Mouse (Mus musculus) thymus, adult 2 months (tissue): ENCODE data around the gene Fdxacb1. TPM values are rescaled to one million over a fixed set of nuclear protein-coding genes. Genes with fewer than 3 reads are reported as not detected.

ENCODE experiments used
- DNase-seq: peaks from one replicate; pipeline ENCODE4 v3.0.0; 2021
- H3K27ac ChIP-seq: fragments of 200-500 bp; 2 replicates; pipeline ENCODE4 v1.5.1; 2012; ENCODE audit warnings: low read length, control low read depth; ENCODE audit not compliant: control insufficient read depth, insufficient read depth
- H3K27me3 ChIP-seq: fragments of 200-500 bp; 2 replicates; pipeline ENCODE4 v1.6.1; 2012; ENCODE audit warnings: mild to moderate bottlenecking, low read length, moderate library complexity, mixed read lengths; ENCODE audit not compliant: control insufficient read depth, insufficient read depth
- H3K36me3 ChIP-seq: fragments of 200-500 bp; 2 replicates; pipeline ENCODE4 v1.6.1; 2012; ENCODE audit warnings: mild to moderate bottlenecking, low read length, moderate library complexity; ENCODE audit not compliant: control insufficient read depth, insufficient read depth
- H3K4me1 ChIP-seq: fragments of 200-500 bp; replicated peaks from 2 replicates; pipeline ENCODE4 v1.6.1; 2012; ENCODE audit warnings: low read length; ENCODE audit not compliant: control insufficient read depth, insufficient read depth
- H3K4me3 ChIP-seq: fragments of 200-500 bp; 2 replicates; pipeline ENCODE4 v1.5.1; 2012; ENCODE audit warnings: mild to moderate bottlenecking, low read length, control low read depth, moderate library complexity; ENCODE audit not compliant: control insufficient read depth, insufficient read depth
- CTCF ChIP-seq: fragments of 200-500 bp; IDR thresholded peaks from 2 replicates; pipeline ENCODE4 v1.5.1; 2012; ENCODE audit warnings: mild to moderate bottlenecking, control low read depth, low read length, moderate library complexity, borderline replicate concordance; ENCODE audit not compliant: control insufficient read depth, poor library complexity, insufficient read depth; ENCODE audit errors: extremely low read depth
- POLR2A ChIP-seq: fragments of 200-500 bp; IDR thresholded peaks from 2 replicates; pipeline ENCODE4 v1.6.1; 2012; ENCODE audit warnings: mild to moderate bottlenecking, low read length, control low read depth, moderate library complexity; ENCODE audit not compliant: control insufficient read depth, poor library complexity, insufficient read depth; ENCODE audit errors: extremely low read depth
- WGBS: fragments of 180-500 bp; shearing (Covaris S2); methylation state at CpG from one replicate; pipeline ENCODE4 v1.1.7; 2018; 5-methylcytosine and 5-hydroxymethylcytosine counted together
- polyA plus RNA-seq: library from polyadenylated mRNA; depleted of rRNA; stranded (reverse); fragments of >200 nt; gene quantifications from 2 replicates; pipeline ENCODE4 v1.2.3, GENCODE M21; 2012

The Fdxacb1 gene
- polyA plus RNA-seq, 1 experiment, result 4.5 TPM

DNA sequence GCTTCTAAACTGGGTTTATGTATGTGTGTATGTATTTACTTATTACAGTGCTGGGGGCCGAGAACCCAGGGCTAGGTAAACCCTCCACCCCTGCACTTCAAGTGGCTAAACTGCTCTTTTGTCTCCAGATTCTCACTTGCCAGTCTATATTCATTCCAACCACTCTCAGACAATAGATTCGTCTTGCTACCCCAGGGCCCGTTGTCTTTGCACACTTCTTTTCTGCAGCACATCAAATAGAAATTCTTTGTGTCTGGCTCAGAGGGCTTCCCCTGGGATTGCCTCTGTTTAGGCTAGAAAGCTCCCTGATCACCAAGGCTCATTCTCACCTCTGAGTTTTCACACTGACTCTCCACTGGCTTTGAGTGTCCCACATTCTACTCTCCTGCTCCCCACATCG is 35.5 kb upstream of the Fdxacb1 start:
- Histone ChIP-seq H3K36me3 (no peaks in the 10 kb centered on the region), H3K4me3 (no peak overlapping the region), H3K27me3 (peaks cover 6% of the 10 kb centered on the region; the same call in 1 of the 2 replicates), H3K4me1 (no peaks in the 10 kb centered on the region; the same call in 1 of the 2 replicates), H3K27ac (no peak overlapping the region)
- DNase-seq, result no peak
- WGBS, result 71% methylated on average over 4 of the region's 4 CpGs
- TF ChIP-seq CTCF, result no peak
- TF ChIP-seq POLR2A, result no peak

DNA sequence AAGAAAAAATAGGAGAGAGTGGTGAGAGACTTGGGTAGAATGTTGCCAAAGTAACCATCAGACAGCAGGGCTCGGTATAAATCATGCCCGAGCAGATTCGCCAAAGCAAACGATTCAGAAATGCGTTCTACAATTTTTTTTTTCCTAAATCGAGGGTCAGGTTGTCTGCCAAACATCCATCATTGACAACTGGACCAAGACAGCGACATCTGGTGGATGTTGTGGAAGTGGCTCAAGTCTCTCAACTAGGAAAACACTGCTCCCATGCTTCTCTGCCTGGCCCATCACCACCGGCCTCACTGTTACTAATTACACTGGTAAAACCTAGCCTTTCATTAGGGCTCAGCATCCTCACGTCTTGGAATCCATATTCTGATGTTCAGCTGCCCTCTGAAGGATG is 33.0 kb upstream of the Fdxacb1 start:
- no peak for DNase-seq
- no peak overlapping the region for H3K27ac ChIP-seq
- H3K36me3 ChIP-seq, result no peaks in the 10 kb centered on the region
- 9% methylated on average over 9 of the region's 9 CpGs for WGBS
- no peaks in the 10 kb centered on the region for H3K27me3 ChIP-seq
- TF ChIP-seq CTCF, result no peak
- no peak for TF ChIP-seq POLR2A
- H3K4me1 ChIP-seq, result peaks cover 9% of the 10 kb centered on the region
- H3K4me3 ChIP-seq, result no peak overlapping the region

- Histone ChIP-seq H3K36me3 (no peaks in the 10 kb centered on the region), H3K27me3 (no peaks in the 10 kb centered on the region), H3K4me3 (peak within 1 kb of the TSS; percentile 25), H3K27ac (no peak within 1 kb of the TSS; the same call in 1 of the 2 replicates), H3K4me1 (peaks cover 9% of the 10 kb centered on the region)
- DNase-seq, result peak; percentile 81
- WGBS, result 9% methylated on average over 36 of the region's 36 CpGs
- TF ChIP-seq CTCF, result no peak
- TF ChIP-seq POLR2A, result no peak
These were observed 28.8 kb upstream of the Fdxacb1 start, which contains the start of gene Dixdc1 for GRCm38 (mm10) chr9:50738914-50739870. TSS of gene Dixdc1 (minus strand) at chr9:50739517.

DNA sequence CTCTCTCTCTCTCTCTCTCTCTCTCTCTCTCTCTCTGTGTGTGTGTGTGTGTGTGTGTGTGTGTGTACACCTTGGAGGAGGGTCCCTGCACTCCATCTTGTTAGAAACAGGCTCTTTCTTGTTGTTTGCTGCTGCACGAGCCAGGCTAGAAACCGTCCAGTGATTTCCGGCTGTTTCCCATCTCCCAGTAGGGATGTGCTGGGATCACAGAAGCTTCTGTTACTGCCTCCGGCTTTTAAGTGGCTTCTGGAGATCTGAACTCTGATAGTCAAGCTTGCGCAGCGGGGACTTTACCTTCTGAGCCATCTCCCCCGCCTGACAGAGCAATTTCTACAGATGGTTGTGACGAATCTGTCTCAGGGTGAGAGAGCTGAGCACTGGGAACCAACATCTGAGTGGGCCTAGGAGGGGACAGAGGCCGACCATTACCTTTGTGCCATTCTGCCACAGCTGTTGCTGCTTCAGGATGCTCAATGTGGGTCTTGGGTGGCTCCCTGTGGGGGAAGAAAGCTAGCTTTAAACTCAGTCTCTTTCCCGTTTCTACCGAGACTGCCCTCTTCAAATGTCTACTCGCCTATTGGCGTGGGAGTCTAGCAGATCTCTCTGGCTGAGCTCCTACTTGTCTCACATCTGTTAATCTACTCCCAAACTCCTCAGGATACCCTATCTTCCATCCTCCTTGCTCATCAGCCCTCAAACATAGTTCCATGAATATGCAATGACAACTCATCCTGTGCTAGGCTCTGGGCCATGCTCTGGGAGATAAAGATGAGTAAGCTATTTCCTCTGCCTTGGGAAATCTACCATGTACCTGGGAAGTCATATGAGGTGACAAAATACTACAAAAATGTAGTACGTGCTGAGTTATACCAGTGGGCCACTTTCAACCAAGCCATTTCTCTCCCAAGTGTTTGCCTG is 26.9 kb upstream of the Fdxacb1 start:
- DNase-seq, result no peak
- H3K27me3 ChIP-seq, result no peaks in the 10 kb centered on the region
- H3K4me3 ChIP-seq, result no peak overlapping the region
- 83% methylated on average over 14 of the region's 14 CpGs for WGBS
- peaks cover 9% of the 10 kb centered on the region for H3K4me1 ChIP-seq
- H3K36me3 ChIP-seq, result no peaks in the 10 kb centered on the region
- no peak for TF ChIP-seq POLR2A
- TF ChIP-seq CTCF, result no peak
- H3K27ac ChIP-seq, result no peak overlapping the region

GRCm38 (mm10) chr9:50742261-50742660 is 25.8 kb upstream of the Fdxacb1 start:
- 94% methylated on average over 3 of the region's 3 CpGs for WGBS
- Histone ChIP-seq H3K4me1 (peaks cover 10% of the 10 kb centered on the region), H3K27ac (no peak overlapping the region)

DNA sequence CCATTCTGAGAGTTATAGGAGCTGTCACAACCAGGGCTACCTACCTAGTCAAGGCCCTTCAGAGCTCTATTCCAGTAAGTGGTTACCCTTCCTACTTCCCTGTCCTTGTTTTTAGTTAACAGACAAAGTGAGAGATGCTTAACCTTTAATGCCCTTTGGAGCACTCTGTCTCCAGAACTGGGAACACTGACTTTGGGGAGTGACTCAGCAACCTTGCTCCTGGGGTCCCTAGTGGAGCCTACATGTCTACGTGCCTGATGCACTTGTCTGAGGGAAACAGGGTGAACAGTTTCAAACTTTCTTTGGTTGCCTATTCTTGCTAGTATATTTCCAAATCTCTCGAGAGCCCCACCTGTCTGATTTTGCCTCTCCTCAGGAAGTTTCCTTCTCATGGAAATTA is 25.3 kb upstream of the Fdxacb1 start:
- Histone ChIP-seq H3K4me3 (no peak overlapping the region), H3K27me3 (no peaks in the 10 kb centered on the region), H3K4me1 (peaks cover 10% of the 10 kb centered on the region), H3K36me3 (no peaks in the 10 kb centered on the region), H3K27ac (no peak overlapping the region)
- no peak for DNase-seq
- 43% methylated on average over 2 of the region's 2 CpGs for WGBS
- TF ChIP-seq CTCF (no peak), POLR2A (no peak)

More at GRCm38 (mm10) chr9:50742261-50742660, 25.8 kb upstream of the Fdxacb1 start:
- Histone ChIP-seq H3K27me3 (no peaks in the 10 kb centered on the region), H3K4me3 (no peak overlapping the region), H3K36me3 (no peaks in the 10 kb centered on the region)
- TF ChIP-seq CTCF, result no peak
- TF ChIP-seq POLR2A, result no peak
- DNase-seq, result no peak
